Mouse (Mus musculus): Measurements from ENCODE around the gene Stub1.

GRCm38 (mm10) chr17:25869498-25869897 lies 36.3 kb upstream of the Stub1 start:
- no peak for TF ChIP-seq NANOG (IDR thresholded peaks at IDR 0.05; ENCODE audit: borderline replicate concordance, low read length)
- no peak for TF ChIP-seq CTCF (conservative IDR thresholded peaks at IDR 0.05; ENCODE audit: low read length)
